Comparison of ENCODE assay signal across 15 mouse cellular contexts in genomic region chr8:33068468-33068867, GRCm38 (mm10).
DNase-seq lines count a peak whose midpoint lies in the region; ATAC-seq and TF ChIP-seq lines count a peak whose summit lies in the region.
"Had no signal": no experiment of that assay in that cellular context is flagged by ENCODE, and none has a peak within 500 bp of the region (broad histone marks: within the 10 kb centered on the region; RNA-seq: fewer than 3 reads in every experiment).

No protein-coding gene starts in this region.

- no peaks in the 10 kb centered on the region for H3K36me3 ChIP-seq in intestine, postnatal 0 days (ENCODE audit: control insufficient read depth, insufficient read depth)
- no peaks in the 10 kb centered on the region for H3K36me3 ChIP-seq in intestine, embryonic 15.5 days
- H3K36me3 ChIP-seq in testis, adult 2 months (ENCODE audit: control insufficient read depth, insufficient read depth, low read length), result no peaks in the 10 kb centered on the region
- H3K36me3 ChIP-seq in forebrain, embryonic 14.5 days (ENCODE audit: control insufficient read depth, insufficient read depth, low read length), result no peaks in the 10 kb centered on the region
- H3K36me3 ChIP-seq: embryonic facial prominence, embryonic 10.5 days; heart, embryonic 13.5 days; limb, embryonic 15.5 days; midbrain, embryonic 10.5 days had no signal

- no peak overlapping the region for H3K27ac ChIP-seq in intestine, postnatal 0 days (ENCODE audit: low read depth, low read length)
- no peak overlapping the region for H3K27ac ChIP-seq in intestine, embryonic 15.5 days
- no peak overlapping the region for H3K27ac ChIP-seq in testis, adult 2 months (ENCODE audit: control insufficient read depth, insufficient read depth, low read depth, low read length)
- no peak overlapping the region for H3K27ac ChIP-seq in forebrain, embryonic 14.5 days (ENCODE audit: low read depth, low read length)
- H3K27ac ChIP-seq: embryonic facial prominence, embryonic 10.5 days; heart, embryonic 13.5 days; limb, embryonic 15.5 days; midbrain, embryonic 10.5 days had no signal

- DNase-seq in testis, postnatal 14 days (ENCODE audit: low spot score), result no peak
- DNase-seq in R1 (ENCODE audit: low read depth, low spot score), result peak; percentile 40
- no peak for DNase-seq in ovary, postnatal 14 days (ENCODE audit: low spot score)
- DNase-seq in forebrain, embryonic 14.5 days (ENCODE audit: low spot score), result no peak
- DNase-seq: adrenal gland, adult 2 months; cerebellum, postnatal 25 days; kidney, postnatal 10 days; lung, postnatal 10 days had no signal

- 83% methylated on average over 5 of the region's 5 CpGs for WGBS in intestine, postnatal 0 days
- WGBS in intestine, embryonic 15.5 days, result 83% methylated on average over 5 of the region's 5 CpGs
- WGBS in forebrain, embryonic 14.5 days, result 90% methylated on average over 5 of the region's 5 CpGs

- H3K4me2 ChIP-seq in intestine, postnatal 0 days (replicated peaks; ENCODE audit: low read depth), result no peak overlapping the region
- no peak overlapping the region for H3K4me2 ChIP-seq in intestine, embryonic 15.5 days (replicated peaks)
- H3K4me2 ChIP-seq in forebrain, embryonic 14.5 days (ENCODE audit: low read length), result no peak overlapping the region
- H3K4me2 ChIP-seq: heart, embryonic 13.5 days; limb, embryonic 15.5 days had no signal

- no peaks in the 10 kb centered on the region for H3K9me3 ChIP-seq in intestine, postnatal 0 days (ENCODE audit: control insufficient read depth)
- no peaks in the 10 kb centered on the region for H3K9me3 ChIP-seq in intestine, embryonic 15.5 days
- H3K9me3 ChIP-seq in forebrain, embryonic 14.5 days (replicated peaks; ENCODE audit: control insufficient read depth, low read length), result no peaks in the 10 kb centered on the region
- H3K9me3 ChIP-seq: embryonic facial prominence, embryonic 10.5 days; heart, embryonic 13.5 days; limb, embryonic 15.5 days had no signal

- no peak for ATAC-seq in intestine, postnatal 0 days
- no peak for ATAC-seq in intestine, embryonic 15.5 days
- ATAC-seq in forebrain, embryonic 14.5 days, result no peak

- H3K27me3 ChIP-seq in intestine, postnatal 0 days (replicated peaks; ENCODE audit: control insufficient read depth, insufficient read depth, low read length), result no peaks in the 10 kb centered on the region
- H3K27me3 ChIP-seq in intestine, embryonic 15.5 days (replicated peaks), result no peaks in the 10 kb centered on the region
- H3K27me3 ChIP-seq in testis, adult 2 months (ENCODE audit: control insufficient read depth, insufficient read depth, low read length), result no peaks in the 10 kb centered on the region
- no peaks in the 10 kb centered on the region for H3K27me3 ChIP-seq in forebrain, embryonic 14.5 days (replicated peaks; ENCODE audit: control insufficient read depth, insufficient read depth, low read length)
- H3K27me3 ChIP-seq: heart, embryonic 13.5 days; limb, embryonic 15.5 days had no signal

- H3K9ac ChIP-seq in intestine, postnatal 0 days (ENCODE audit: low read depth, low read length), result no peak overlapping the region
- H3K9ac ChIP-seq in intestine, embryonic 15.5 days, result no peak overlapping the region
- H3K9ac ChIP-seq in forebrain, embryonic 14.5 days (ENCODE audit: low read length), result no peak overlapping the region
- H3K9ac ChIP-seq: heart, embryonic 13.5 days; limb, embryonic 15.5 days had no signal

- H3K4me3 ChIP-seq in intestine, postnatal 0 days (ENCODE audit: low read depth, low read length), result no peak overlapping the region
- no peak overlapping the region for H3K4me3 ChIP-seq in intestine, embryonic 15.5 days (replicated peaks)
- H3K4me3 ChIP-seq in testis, adult 2 months (ENCODE audit: control insufficient read depth, low read depth, low read length), result no peak overlapping the region
- H3K4me3 ChIP-seq in forebrain, embryonic 14.5 days (ENCODE audit: low read depth, low read length), result no peak overlapping the region
- H3K4me3 ChIP-seq: embryonic facial prominence, embryonic 10.5 days; heart, embryonic 13.5 days; limb, embryonic 15.5 days; midbrain, embryonic 10.5 days had no signal

- no peak for TF ChIP-seq POLR2A in testis, adult 2 months (IDR thresholded peaks at IDR 0.05; ENCODE audit: control insufficient read depth, low read depth, low read length)

- H3K4me1 ChIP-seq in intestine, postnatal 0 days (replicated peaks; ENCODE audit: control insufficient read depth, insufficient read depth, low read length), result no peaks in the 10 kb centered on the region
- H3K4me1 ChIP-seq in intestine, embryonic 15.5 days (replicated peaks), result no peaks in the 10 kb centered on the region
- no peaks in the 10 kb centered on the region for H3K4me1 ChIP-seq in testis, adult 2 months (ENCODE audit: control insufficient read depth, insufficient read depth, low read length)
- H3K4me1 ChIP-seq in forebrain, embryonic 14.5 days (ENCODE audit: control insufficient read depth, insufficient read depth, low read length), result no peaks in the 10 kb centered on the region
- H3K4me1 ChIP-seq: embryonic facial prominence, embryonic 10.5 days; heart, embryonic 13.5 days; limb, embryonic 15.5 days; midbrain, embryonic 10.5 days had no signal

- peak; percentile 22; the same call in 1 of the 2 replicates for TF ChIP-seq CTCF in intestine, postnatal 0 days (IDR thresholded peaks at IDR 0.05; ENCODE audit: low read depth)
- peak; percentile 56; the same call in 1 of the 2 replicates for TF ChIP-seq CTCF in testis, adult 2 months (IDR thresholded peaks at IDR 0.05; ENCODE audit: control insufficient read depth, insufficient read depth, insufficient replicate concordance, low read depth, low read length)
